Mouse (Mus musculus) intestine, embryonic 14.5 days (tissue): ENCODE measurements around the gene Slc30a1. TPM values are rescaled to one million over a fixed set of nuclear protein-coding genes. Genes with fewer than 3 reads are reported as not detected.

Source experiments
- ATAC-seq: fragments of 200-750 bp; cut with Nextera tagmentation; replicated peaks from 2 replicates; pipeline ENCODE4 v1.8.0; 2017; ENCODE audit warnings: low read depth, moderate number of reproducible peaks, moderate TSS enrichment, moderate library complexity; ENCODE audit not compliant: low FRiP score, low TSS enrichment
- DNase-seq: peaks from one replicate; pipeline ENCODE4 v3.0.0-alpha.2; 2018; ENCODE audit warnings: low spot score
- H3K27ac ChIP-seq: fragments of 300-500 bp; sonication (generic); 2 replicates; pipeline ENCODE4 v1.5.1; 2014; ENCODE audit warnings: low read depth, mild to moderate bottlenecking, control low read depth
- H3K27me3 ChIP-seq: fragments of 300-500 bp; sonication (generic); replicated peaks from 2 replicates; pipeline ENCODE4 v1.6.1; 2014; ENCODE audit warnings: low read length, control low read depth; ENCODE audit not compliant: control insufficient read depth, insufficient read depth
- H3K36me3 ChIP-seq: fragments of 300-500 bp; sonication (generic); 2 replicates; pipeline ENCODE4 v1.6.1; 2014; ENCODE audit warnings: low read length, control low read depth; ENCODE audit not compliant: control insufficient read depth, insufficient read depth
- H3K4me1 ChIP-seq: fragments of 300-500 bp; sonication (generic); replicated peaks from 2 replicates; pipeline ENCODE4 v1.6.1; 2014; ENCODE audit warnings: low read length, control low read depth, mixed read lengths; ENCODE audit not compliant: control insufficient read depth, insufficient read depth
- H3K4me2 ChIP-seq: fragments of 300-500 bp; sonication (generic); 2 replicates; pipeline ENCODE4 v1.6.1; 2014; ENCODE audit warnings: low read length
- H3K4me3 ChIP-seq: fragments of 300-500 bp; sonication (generic); 2 replicates; pipeline ENCODE4 v1.5.1; 2014; ENCODE audit warnings: low read depth, low read length, control low read depth, mixed read lengths
- H3K9ac ChIP-seq: fragments of 300-500 bp; sonication (generic); 2 replicates; pipeline ENCODE4 v1.6.1; 2014; ENCODE audit warnings: mild to moderate bottlenecking, low read length
- H3K9me3 ChIP-seq: fragments of 300-500 bp; sonication (generic); 2 replicates; pipeline ENCODE4 v1.6.1; 2016; ENCODE audit warnings: low read length, control low read depth; ENCODE audit not compliant: control insufficient read depth
- WGBS: fragments of 180-500 bp; shearing (Covaris S2); extraction: QIAGEN DNeasy Blood & Tissue Kit; methylation state at CpG from one replicate; pipeline ENCODE4 v1.1.7; 2014; 5-methylcytosine and 5-hydroxymethylcytosine counted together
- polyA plus RNA-seq: library from polyadenylated mRNA; unstranded; fragments of >200 nt; fragmentation: Nextera tagmentation; extraction: Ambion mirVana; gene quantifications from 2 replicates; pipeline ENCODE4 v1.2.1, GENCODE M21; 2014

The Slc30a1 gene
- polyA plus RNA-seq, 1 experiment from 2014 or later = 2.0 TPM

GRCm38 (mm10) chr1:191875006-191875405, 31.6 kb upstream of the Slc30a1 start:
- no peak overlapping the region for H3K27ac ChIP-seq
- ATAC-seq (no peak), DNase-seq (no peak)
- no peaks in the 10 kb centered on the region for H3K4me1 ChIP-seq
- no peaks in the 10 kb centered on the region for H3K27me3 ChIP-seq
- H3K9ac ChIP-seq = no peak overlapping the region
- H3K36me3 ChIP-seq = no peaks in the 10 kb centered on the region
- WGBS = 79% methylated on average over 7 of the region's 7 CpGs
- H3K9me3 ChIP-seq = no peaks in the 10 kb centered on the region
- H3K4me2 ChIP-seq = no peak overlapping the region
- no peak overlapping the region for H3K4me3 ChIP-seq

- Histone ChIP-seq H3K36me3 (no peaks in the 10 kb centered on the region), H3K9me3 (no peaks in the 10 kb centered on the region), H3K27me3 (no peaks in the 10 kb centered on the region), H3K27ac (no peak overlapping the region), H3K4me2 (no peak overlapping the region), H3K4me1 (no peaks in the 10 kb centered on the region), H3K9ac (no peak overlapping the region), H3K4me3 (no peak overlapping the region)
- DNase-seq (no peak), ATAC-seq (no peak)
- 60% methylated on average over 9 of the region's 9 CpGs for WGBS
These were observed 30.8 kb upstream of the Slc30a1 start for GRCm38 (mm10) chr1:191875683-191876305.

GRCm38 (mm10) chr1:191877681-191878080, 28.9 kb upstream of the Slc30a1 start:
- DNase-seq = no peak
- no peak overlapping the region for H3K9ac ChIP-seq
- no peak for ATAC-seq

GRCm38 (mm10) chr1:191878518-191878921, 28.0 kb upstream of the Slc30a1 start:
- Histone ChIP-seq H3K4me2 (no peak overlapping the region), H3K36me3 (no peaks in the 10 kb centered on the region), H3K4me1 (no peaks in the 10 kb centered on the region), H3K27ac (no peak overlapping the region), H3K27me3 (no peaks in the 10 kb centered on the region), H3K4me3 (no peak overlapping the region), H3K9me3 (no peaks in the 10 kb centered on the region), H3K9ac (no peak overlapping the region)
- ATAC-seq (no peak), DNase-seq (no peak)
- WGBS = 63% methylated on average over 4 of the region's 4 CpGs

More at GRCm38 (mm10) chr1:191877681-191878080, 28.9 kb upstream of the Slc30a1 start:
- H3K4me2 ChIP-seq = no peak overlapping the region
- no peaks in the 10 kb centered on the region for H3K4me1 ChIP-seq
- no peak overlapping the region for H3K4me3 ChIP-seq
- H3K27ac ChIP-seq = no peak overlapping the region
- 48% methylated on average over 10 of the region's 10 CpGs for WGBS
- no peaks in the 10 kb centered on the region for H3K9me3 ChIP-seq
- no peaks in the 10 kb centered on the region for H3K36me3 ChIP-seq
- H3K27me3 ChIP-seq = no peaks in the 10 kb centered on the region

- ATAC-seq = no peak
- Histone ChIP-seq H3K27ac (no peak overlapping the region), H3K27me3 (no peaks in the 10 kb centered on the region), H3K36me3 (no peaks in the 10 kb centered on the region), H3K4me1 (no peaks in the 10 kb centered on the region), H3K9me3 (no peaks in the 10 kb centered on the region), H3K4me2 (no peak overlapping the region), H3K9ac (no peak overlapping the region), H3K4me3 (no peak overlapping the region)
- WGBS = 81% methylated on average over 3 of the region's 3 CpGs
- no peak for DNase-seq
These were observed 26.3 kb upstream of the Slc30a1 start for GRCm38 (mm10) chr1:191880247-191880646.

- Histone ChIP-seq H3K4me2 (no peak overlapping the region), H3K9ac (no peak overlapping the region), H3K27ac (no peak overlapping the region), H3K9me3 (no peaks in the 10 kb centered on the region), H3K4me1 (no peaks in the 10 kb centered on the region), H3K4me3 (no peak overlapping the region), H3K27me3 (no peaks in the 10 kb centered on the region), H3K36me3 (no peaks in the 10 kb centered on the region)
- ATAC-seq (no peak), DNase-seq (no peak)
- 76% methylated on average over 8 of the region's 8 CpGs for WGBS
These were observed 25.5 kb upstream of the Slc30a1 start for GRCm38 (mm10) chr1:191880921-191881609.

DNA sequence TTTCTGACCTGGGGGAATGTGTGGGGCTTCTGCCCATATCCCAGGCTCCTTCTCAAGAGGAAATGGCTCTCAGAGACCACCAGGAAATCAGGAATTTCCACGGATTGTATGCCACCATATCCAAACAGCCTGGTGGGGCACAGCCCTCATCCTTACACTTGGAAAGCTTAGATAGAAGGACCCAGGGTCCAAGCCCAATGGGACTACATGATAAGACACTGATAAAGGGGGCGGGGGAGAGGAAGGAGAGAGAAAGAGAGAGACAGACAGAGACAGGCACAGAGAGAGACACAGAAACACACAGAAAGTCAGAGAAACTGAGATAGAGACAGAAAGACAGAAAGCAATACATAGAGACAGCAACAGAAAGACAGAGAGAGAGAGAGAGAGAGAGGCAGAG, 24.9 kb upstream of the Slc30a1 start:
- no peak overlapping the region for H3K4me2 ChIP-seq
- H3K4me1 ChIP-seq = no peaks in the 10 kb centered on the region
- H3K9ac ChIP-seq = no peak overlapping the region
- no peaks in the 10 kb centered on the region for H3K36me3 ChIP-seq
- H3K4me3 ChIP-seq = no peak overlapping the region
- no peak for DNase-seq
- no peak overlapping the region for H3K27ac ChIP-seq
- ATAC-seq = no peak
- H3K9me3 ChIP-seq = no peaks in the 10 kb centered on the region
- H3K27me3 ChIP-seq = no peaks in the 10 kb centered on the region
- WGBS = 56% methylated on average over 2 of the region's 2 CpGs

DNA sequence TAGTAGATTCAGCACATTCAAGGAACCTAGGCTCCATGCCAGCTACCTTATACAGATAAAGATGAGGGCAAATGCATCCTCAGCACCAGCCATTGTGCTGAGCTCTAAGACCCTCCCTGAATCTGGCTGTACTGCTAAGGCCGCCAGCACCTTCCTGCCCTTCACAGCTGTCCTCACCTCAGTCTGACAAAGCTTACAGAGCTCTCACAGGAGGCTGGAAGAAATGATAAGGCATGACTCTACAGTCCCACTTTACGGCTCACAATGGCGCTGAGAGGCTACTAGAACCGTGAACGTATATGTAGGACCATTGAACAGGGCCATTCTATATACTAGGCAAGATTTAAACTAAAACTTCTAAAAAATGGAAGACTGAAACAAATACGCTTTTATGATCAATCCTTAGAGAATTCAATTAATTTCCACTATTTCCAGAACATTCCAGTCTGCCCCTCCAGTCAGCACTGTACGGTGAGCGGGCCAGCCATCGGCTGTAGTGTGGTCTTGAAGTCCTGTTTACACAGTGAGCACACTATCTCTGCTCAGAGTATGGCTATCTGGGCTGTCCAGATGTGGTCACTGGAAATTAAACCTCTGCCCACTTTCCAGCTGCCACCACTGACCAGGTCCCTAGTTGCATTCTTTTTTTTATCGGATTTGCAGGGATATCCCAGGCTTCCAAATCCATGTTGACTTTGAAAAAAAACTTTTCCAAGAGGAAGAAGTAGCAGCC, 23.9 kb upstream of the Slc30a1 start:
- ATAC-seq (no peak), DNase-seq (no peak)
- 85% methylated on average over 10 of the region's 10 CpGs for WGBS
- Histone ChIP-seq H3K4me3 (no peak overlapping the region), H3K9me3 (no peaks in the 10 kb centered on the region), H3K4me2 (no peak overlapping the region), H3K4me1 (no peaks in the 10 kb centered on the region), H3K27ac (no peak overlapping the region), H3K9ac (no peak overlapping the region), H3K27me3 (no peaks in the 10 kb centered on the region), H3K36me3 (no peaks in the 10 kb centered on the region)
